Mouse (Mus musculus): ENCODE results near the gene Dusp1.

DNA sequence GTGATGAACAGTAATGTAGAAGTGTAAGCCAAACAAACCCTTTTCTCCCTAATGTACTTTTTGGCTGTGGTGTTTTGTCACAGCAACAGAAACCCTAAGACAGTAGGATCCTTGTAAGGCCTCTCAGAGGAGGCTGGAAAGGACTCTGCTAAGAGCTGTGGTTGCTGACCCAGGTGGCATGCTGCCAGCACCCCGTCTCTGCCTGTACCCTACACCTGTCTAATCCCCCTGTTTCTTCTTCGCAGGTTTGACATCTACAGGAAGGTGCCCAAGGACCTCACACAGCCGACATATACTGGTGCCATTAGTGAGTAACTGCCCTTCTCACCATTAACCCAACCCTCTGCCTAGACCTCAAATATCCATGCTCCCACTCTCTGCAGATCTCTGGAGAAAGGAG is 46.4 kb upstream of the Dusp1 start:
- TF ChIP-seq CTCF (IDR thresholded peaks at IDR 0.05; ENCODE audit: low read depth, low read length) (no peak), GATA1 (IDR thresholded peaks at IDR 0.05; ENCODE audit: borderline replicate concordance, low read length) (no peak), TAL1 (conservative IDR thresholded peaks at IDR 0.05; ENCODE audit: low read depth, low read length) (no peak), GATA2 (IDR thresholded peaks at IDR 0.05; ENCODE audit: borderline replicate concordance, low read depth, low read length) (no peak), POLR2AphosphoS5 (IDR thresholded peaks at IDR 0.05; ENCODE audit: insufficient replicate concordance, low read depth, low read length) (no peak)
